Mouse (Mus musculus) kidney, adult 2 months (tissue): ENCODE measurements at regions not wholly inside any gene's neighbourhood (a gene's known extent, or its start where the extent isn't known, plus 50 kb on each side); places are given as distances from the start of the nearest gene placed in this dataset.
A peak's percentile ranks its signal among the peaks of the same experiment; 100 is the strongest.

Source experiments
- DNase-seq: peaks from one replicate; pipeline ENCODE4 v3.0.0; 2021
- H3K27ac ChIP-seq: fragments of 200-500 bp; 2 replicates; pipeline ENCODE4 v1.5.1; 2012; ENCODE audit warnings: low read depth, low read length, control low read depth, inconsistent platforms; ENCODE audit not compliant: insufficient read depth
- H3K27me3 ChIP-seq: fragments of 200-500 bp; replicated peaks from 2 replicates; pipeline ENCODE4 v1.6.1; 2012; ENCODE audit warnings: mild to moderate bottlenecking, moderate library complexity, low read length, inconsistent platforms; ENCODE audit not compliant: control insufficient read depth, insufficient read depth
- H3K36me3 ChIP-seq: fragments of 200-500 bp; 2 replicates; pipeline ENCODE4 v1.6.1; 2012; ENCODE audit warnings: mild to moderate bottlenecking, moderate library complexity, low read length, inconsistent platforms; ENCODE audit not compliant: control insufficient read depth, insufficient read depth
- H3K4me1 ChIP-seq: fragments of 200-500 bp; 2 replicates; pipeline ENCODE4 v1.6.1; 2011; ENCODE audit warnings: low read length; ENCODE audit not compliant: control insufficient read depth, insufficient read depth
- H3K4me3 ChIP-seq: fragments of 200-500 bp; 2 replicates; pipeline ENCODE4 v1.5.1; 2011; ENCODE audit warnings: mild to moderate bottlenecking, low read depth, low read length, control low read depth; ENCODE audit not compliant: insufficient read depth
- CTCF ChIP-seq: fragments of 200-500 bp; conservative IDR thresholded peaks from 2 replicates; pipeline ENCODE4 v1.5.1; 2011; ENCODE audit warnings: low read depth, mild to moderate bottlenecking, control low read depth, low read length, moderate library complexity, mixed read lengths; ENCODE audit not compliant: insufficient read depth, insufficient read length
- POLR2A ChIP-seq: fragments of 200-500 bp; IDR thresholded peaks from one replicate; pipeline ENCODE4 v1.6.1; 2011; ENCODE audit warnings: low read depth, low read length, control low read depth
- WGBS: fragments of 180-500 bp; shearing (Covaris S2); methylation state at CpG from one replicate; pipeline ENCODE4 v1.1.7; 2018; 5-methylcytosine and 5-hydroxymethylcytosine counted together

DNA sequence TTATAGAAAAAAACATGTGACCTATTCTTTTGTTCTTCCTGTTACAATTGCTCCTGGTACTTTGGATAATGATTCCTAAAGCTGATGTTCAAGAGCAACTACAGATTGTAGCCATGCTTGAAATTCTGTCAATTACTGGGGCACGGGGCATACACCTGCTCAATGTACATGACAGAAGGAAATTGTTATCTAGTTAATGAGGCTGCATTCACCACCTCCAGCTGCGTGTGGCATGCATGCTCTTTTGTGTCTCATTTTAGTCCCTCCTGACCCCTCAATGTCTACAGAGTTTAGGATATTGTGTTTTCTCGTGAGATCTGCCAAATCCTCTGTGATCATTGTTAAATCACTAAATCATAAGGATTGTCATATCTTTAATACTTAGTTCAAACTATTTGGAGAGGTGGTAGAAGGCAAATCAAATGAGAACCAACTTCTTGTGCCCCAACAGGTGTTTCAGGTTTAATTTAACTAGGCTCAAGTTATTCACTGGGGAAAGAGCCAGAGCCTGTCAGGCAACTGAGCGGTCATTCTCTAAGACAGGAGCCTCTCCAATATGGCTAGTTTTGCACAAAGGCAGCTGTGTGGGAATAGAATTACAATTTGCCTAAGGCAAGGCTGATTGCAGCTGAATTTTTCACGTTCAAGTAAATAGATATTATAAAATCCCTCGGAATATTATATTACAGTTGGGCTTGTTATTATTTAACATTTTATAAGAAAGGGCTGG lies 289.9 kb upstream of the Mmadhc start:
- H3K4me3 ChIP-seq = no peak overlapping the region
- TF ChIP-seq POLR2A = no peak
- no peak for TF ChIP-seq CTCF
- whole genome bisulfite sequencing = 46% methylated on average over 6 of the region's 6 CpGs

DNA sequence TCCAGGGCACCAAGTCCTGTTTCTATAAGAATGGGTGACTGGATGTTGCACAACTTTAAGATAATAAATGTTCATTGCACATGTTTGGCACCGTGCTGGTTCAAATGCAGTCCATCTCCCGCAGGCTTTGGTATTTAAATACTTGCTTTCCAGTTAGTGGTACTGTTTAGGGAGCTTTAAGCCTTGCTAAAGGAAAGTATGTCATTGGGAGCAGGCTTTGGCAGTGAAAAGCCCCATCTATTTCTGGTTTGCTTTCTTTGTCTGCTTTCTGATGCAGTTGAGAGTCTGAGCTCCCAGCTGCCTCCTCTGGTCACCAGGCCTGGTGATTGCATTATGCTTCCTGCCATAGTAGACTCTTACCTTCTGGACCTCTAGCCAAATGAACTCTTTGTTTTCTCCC lies 283.0 kb upstream of the Mmadhc start:
- H3K27me3 ChIP-seq = no peaks in the 10 kb centered on the region
- DNase-seq = no peak
- H3K4me1 ChIP-seq = no peaks in the 10 kb centered on the region
- no peak overlapping the region for H3K4me3 ChIP-seq
- H3K36me3 ChIP-seq = no peaks in the 10 kb centered on the region
- no peak overlapping the region for H3K27ac ChIP-seq
- 76% methylated on average over 2 of the region's 2 CpGs for whole genome bisulfite sequencing
- TF ChIP-seq CTCF (no peak), POLR2A (no peak)

More for the DNA sequence above, 289.9 kb upstream of the Mmadhc start:
- H3K36me3 ChIP-seq = no peaks in the 10 kb centered on the region
- H3K27ac ChIP-seq = no peak overlapping the region
- DNase-seq = peak; percentile 14
- no peaks in the 10 kb centered on the region for H3K27me3 ChIP-seq
- no peaks in the 10 kb centered on the region for H3K4me1 ChIP-seq

DNA sequence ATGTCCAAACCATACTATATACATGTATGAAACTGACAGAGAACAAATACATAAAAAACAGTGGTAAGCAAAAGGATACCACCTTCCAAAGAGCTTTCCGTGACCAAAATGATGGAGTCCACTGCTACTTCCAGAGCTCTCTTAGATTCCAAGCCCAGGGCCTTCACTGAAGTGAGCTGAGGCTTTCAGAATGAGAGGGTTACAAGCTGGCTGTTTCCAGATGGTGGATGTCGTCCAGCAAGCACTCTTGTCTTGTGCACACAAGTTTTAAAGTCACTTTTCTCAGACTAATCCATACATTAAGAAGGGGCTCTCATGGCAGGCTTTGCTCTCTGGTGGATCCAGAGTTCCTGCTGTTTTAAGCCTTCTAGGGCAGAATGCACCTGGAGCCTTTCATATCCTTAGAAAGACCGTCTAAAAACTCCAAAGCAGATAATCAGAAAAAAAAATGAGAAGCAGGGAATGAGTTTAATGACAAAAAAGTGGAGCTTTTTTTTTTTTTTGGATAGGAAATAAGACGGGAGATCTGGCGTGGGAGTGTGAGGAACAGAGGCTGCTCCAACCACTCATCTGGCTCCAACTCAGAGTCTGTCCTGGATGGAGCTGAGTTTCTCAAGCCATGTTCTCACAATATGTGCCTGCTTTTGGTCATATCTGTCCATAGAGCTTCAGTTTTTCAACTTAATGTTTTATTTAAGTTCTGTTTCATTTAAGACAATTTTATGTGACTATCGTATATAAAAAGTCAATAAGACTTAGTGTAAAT lies 281.9 kb upstream of the Mmadhc start:
- no peak for TF ChIP-seq POLR2A
- no peak for TF ChIP-seq CTCF
- no peaks in the 10 kb centered on the region for H3K27me3 ChIP-seq
- H3K27ac ChIP-seq = no peak overlapping the region
- 77% methylated on average over 6 of the region's 6 CpGs for WGBS
- H3K4me3 ChIP-seq = no peak overlapping the region
- no peaks in the 10 kb centered on the region for H3K36me3 ChIP-seq
- H3K4me1 ChIP-seq = no peaks in the 10 kb centered on the region
- DNase-seq = no peak

DNA sequence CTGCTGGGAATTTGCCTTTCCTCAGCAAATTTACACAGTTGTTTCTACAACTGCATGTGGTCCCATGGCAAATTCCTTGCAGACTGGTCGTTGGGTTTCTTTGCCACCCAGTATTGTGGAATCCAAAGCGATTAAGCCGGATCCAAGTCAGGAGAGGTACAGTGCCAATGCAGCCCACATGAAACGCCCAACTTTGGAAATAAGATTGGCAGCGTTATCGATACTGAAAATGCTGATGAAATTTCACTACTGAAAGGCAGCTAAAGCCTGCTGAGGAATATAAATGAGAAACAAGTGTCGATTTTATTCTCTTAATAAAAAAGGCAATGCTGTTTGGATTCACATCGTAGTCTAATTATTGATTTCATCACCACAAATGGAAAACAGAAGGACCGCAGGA lies 281.1 kb upstream of the Mmadhc start:
- 95% methylated on average over 9 of the region's 9 CpGs for WGBS
- DNase-seq = no peak

DNA sequence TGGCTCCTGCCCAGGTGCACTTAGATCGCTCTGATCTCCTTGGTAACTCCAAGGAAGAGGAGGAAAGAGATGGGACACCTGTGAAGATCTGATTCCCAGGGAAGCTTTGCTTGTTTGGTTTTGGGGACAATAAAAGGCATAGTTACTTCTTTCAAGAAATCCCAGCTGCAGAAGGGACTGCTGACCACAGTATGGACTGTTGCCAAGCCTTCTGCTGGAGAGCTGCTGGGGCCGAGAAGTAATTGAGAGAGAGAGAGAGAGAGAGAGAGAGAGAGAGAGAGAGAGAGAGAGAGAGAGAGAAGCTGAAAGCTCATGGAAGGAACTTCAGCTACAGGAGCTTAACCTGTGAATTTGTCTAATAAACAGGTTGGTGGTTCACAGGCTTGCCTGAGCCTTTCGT lies 276.9 kb upstream of the Mmadhc start:
- Histone ChIP-seq H3K4me1 (no peaks in the 10 kb centered on the region), H3K36me3 (no peaks in the 10 kb centered on the region), H3K27ac (no peak overlapping the region), H3K4me3 (no peak overlapping the region), H3K27me3 (no peaks in the 10 kb centered on the region)
- DNase-seq = no peak
- WGBS = 45% methylated on average over 3 of the region's 3 CpGs
- TF ChIP-seq CTCF (no peak), POLR2A (no peak)

More for the DNA sequence above, 281.1 kb upstream of the Mmadhc start:
- TF ChIP-seq POLR2A = no peak
- TF ChIP-seq CTCF = no peak
- no peaks in the 10 kb centered on the region for H3K36me3 ChIP-seq
- no peaks in the 10 kb centered on the region for H3K27me3 ChIP-seq
- H3K4me3 ChIP-seq = no peak overlapping the region
- no peaks in the 10 kb centered on the region for H3K4me1 ChIP-seq
- H3K27ac ChIP-seq = no peak overlapping the region

DNA sequence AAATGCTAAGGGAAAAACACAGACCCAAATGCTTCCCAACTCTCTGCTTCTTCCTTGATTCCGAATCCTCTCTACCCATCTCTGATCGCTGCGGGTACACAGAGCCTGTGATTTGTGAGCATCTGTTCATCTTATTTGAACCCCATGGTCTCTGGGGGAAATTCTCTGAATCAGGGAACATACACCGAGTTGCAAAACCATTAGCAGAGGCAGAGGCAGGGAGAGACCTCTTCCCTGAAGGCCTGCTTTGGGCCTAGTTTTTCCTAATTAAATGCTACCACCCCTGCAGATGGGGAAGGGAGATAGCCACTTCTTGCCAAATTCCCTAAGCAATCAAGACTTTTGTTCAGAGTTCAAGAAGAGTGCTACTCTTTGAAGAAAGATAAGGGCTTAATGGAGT lies 274.4 kb upstream of the Mmadhc start:
- TF ChIP-seq POLR2A (no peak), CTCF (no peak)
- Histone ChIP-seq H3K27ac (no peak overlapping the region), H3K27me3 (no peaks in the 10 kb centered on the region), H3K4me1 (no peaks in the 10 kb centered on the region), H3K4me3 (no peak overlapping the region), H3K36me3 (no peaks in the 10 kb centered on the region)
- WGBS = 89% methylated on average over 4 of the region's 4 CpGs
- no peak for DNase-seq
